Mouse (Mus musculus) CH12.LX (cell line): ENCODE data around the gene Rtel1. TPM values are rescaled to one million over a fixed set of nuclear protein-coding genes. Genes with fewer than 3 reads are reported as not detected.
"Not testable (repeated sequence)": the region's sequence is repeated elsewhere in the genome, so short reads cannot be mapped to it uniquely, and the experiment has no call there.

Experiments
- DNase-seq: peaks from one replicate; pipeline ENCODE4 v3.0.0-alpha.2; 2013; ENCODE audit errors: extremely low read depth
- H3K27ac ChIP-seq: 2 replicates; pipeline ENCODE4 v1.5.1; 2012; ENCODE audit warnings: low read depth, mild to moderate bottlenecking, control low read depth, moderate library complexity; ENCODE audit not compliant: insufficient read depth
- H3K27me3 ChIP-seq: replicated peaks from 2 replicates; pipeline ENCODE3; 2012; ENCODE audit warnings: inconsistent platforms
- H3K36me3 ChIP-seq, 2 experiments: replicated peaks in 1 of 2; 2 replicates each; pipeline versions ENCODE3 to v1.6.1; 2012; ENCODE audit warnings: inconsistent platforms in 1 of 2, low read length in 1 of 2, mild to moderate bottlenecking in 1 of 2, mixed read lengths in 1 of 2, moderate library complexity in 1 of 2; ENCODE audit not compliant: control insufficient read depth in 1 of 2, insufficient read depth in 1 of 2
- H3K4me1 ChIP-seq, 2 experiments: 2 replicates each; pipeline ENCODE4 v1.6.1; 2012; ENCODE audit warnings: inconsistent platforms in 1 of 2, moderate library complexity in 1 of 2; ENCODE audit not compliant: insufficient read depth in 2 of 2, control insufficient read depth in 1 of 2
- H3K4me2 ChIP-seq: 2 replicates; pipeline ENCODE4 v1.6.1; 2012; ENCODE audit warnings: low read depth, mild to moderate bottlenecking, control low read depth; ENCODE audit not compliant: poor library complexity, insufficient read depth, severe bottlenecking
- H3K4me3 ChIP-seq, 3 experiments: fragments of 150-350 bp in 1 of 3; sonication (generic) in 1 of 3; replicated peaks in 1 of 3; 2 replicates each; pipeline versions ENCODE3 to v1.5.1; 2011 to 2012; ENCODE audit warnings: low read depth in 2 of 3, low read length in 2 of 3, mild to moderate bottlenecking in 2 of 3, moderate library complexity in 2 of 3, control low read depth in 1 of 3, improper control_type of control experiment in 1 of 3, inconsistent platforms in 1 of 3, mixed read lengths in 1 of 3; ENCODE audit not compliant: poor library complexity in 1 of 3
- H3K79me2 ChIP-seq: replicated peaks from 2 replicates; pipeline ENCODE4 v1.6.1; 2012; ENCODE audit warnings: mild to moderate bottlenecking, moderate library complexity; ENCODE audit not compliant: control insufficient read depth, poor library complexity, insufficient read depth, severe bottlenecking; ENCODE audit errors: extremely low read depth
- H3K9ac ChIP-seq: 2 replicates; pipeline ENCODE4 v1.6.1; 2012; ENCODE audit warnings: low read depth, mild to moderate bottlenecking, control low read depth, moderate library complexity; ENCODE audit not compliant: insufficient read depth
- H3K9me3 ChIP-seq: replicated peaks from 2 replicates; pipeline ENCODE3; 2012; ENCODE audit warnings: low read length, inconsistent platforms, mixed read lengths
- BHLHE40 ChIP-seq: IDR thresholded peaks from 2 replicates; pipeline ENCODE4 v1.6.1; 2011; ENCODE audit warnings: mild to moderate bottlenecking, low read depth, low read length, improper control_type of control experiment
- CHD2 ChIP-seq: IDR thresholded peaks from 2 replicates; pipeline ENCODE4 v1.6.1; 2011; ENCODE audit warnings: low read length, improper control_type of control experiment
- ELF1 ChIP-seq: IDR thresholded peaks from 2 replicates; pipeline ENCODE4 v1.6.1; 2014; ENCODE audit warnings: low read depth, mild to moderate bottlenecking, inconsistent platforms, low read length, improper control_type of control experiment
- EP300 ChIP-seq: IDR thresholded peaks from 2 replicates; pipeline ENCODE4 v1.6.1; 2011; ENCODE audit warnings: low read length, improper control_type of control experiment
- HCFC1 ChIP-seq: IDR thresholded peaks from 2 replicates; pipeline ENCODE4 v1.6.1; 2012; ENCODE audit warnings: low read depth, mild to moderate bottlenecking, inconsistent platforms, low read length, improper control_type of control experiment
- IRF4 ChIP-seq: IDR thresholded peaks from 2 replicates; pipeline ENCODE4 v1.6.1; 2014; ENCODE audit warnings: low read depth, mild to moderate bottlenecking, inconsistent platforms, low read length, improper control_type of control experiment
- KAT2A ChIP-seq: IDR thresholded peaks from 2 replicates; pipeline ENCODE4 v1.6.1; 2012; ENCODE audit warnings: low read length, improper control_type of control experiment, inconsistent platforms; ENCODE audit not compliant: insufficient replicate concordance
- MAFK ChIP-seq: IDR thresholded peaks from 2 replicates; pipeline ENCODE4 v1.6.1; 2011; ENCODE audit warnings: low read length, improper control_type of control experiment; ENCODE audit not compliant: insufficient replicate concordance
- MAX ChIP-seq: IDR thresholded peaks from 2 replicates; pipeline ENCODE4 v1.6.1; 2011; ENCODE audit warnings: low read length, improper control_type of control experiment
- MEF2A ChIP-seq: IDR thresholded peaks from 2 replicates; pipeline ENCODE4 v1.6.1; 2014; ENCODE audit warnings: low read depth, mild to moderate bottlenecking, inconsistent platforms, low read length, improper control_type of control experiment, borderline replicate concordance
- MXI1 ChIP-seq: IDR thresholded peaks from 2 replicates; pipeline ENCODE4 v1.6.1; 2011; ENCODE audit warnings: mild to moderate bottlenecking, low read depth, low read length, improper control_type of control experiment
- MYC ChIP-seq: IDR thresholded peaks from 2 replicates; pipeline ENCODE4 v1.6.1; 2011; ENCODE audit warnings: low read depth, mild to moderate bottlenecking, improper control_type of control experiment, low read length
- NELFE ChIP-seq: IDR thresholded peaks from 2 replicates; pipeline ENCODE4 v1.6.1; 2011; ENCODE audit warnings: low read depth, low read length, improper control_type of control experiment
- NRF1 ChIP-seq: IDR thresholded peaks from 2 replicates; pipeline ENCODE4 v1.6.1; 2014; ENCODE audit warnings: low read depth, mild to moderate bottlenecking, inconsistent platforms, low read length, improper control_type of control experiment, moderate library complexity
- PAX5 ChIP-seq: IDR thresholded peaks from 2 replicates; pipeline ENCODE4 v1.6.1; 2012; ENCODE audit warnings: low read length, inconsistent platforms, mixed read lengths
- POLR2A ChIP-seq: IDR thresholded peaks from 2 replicates; pipeline ENCODE4 v1.6.1; 2011; ENCODE audit warnings: low read depth, mild to moderate bottlenecking, improper control_type of control experiment, low read length
- RCOR1 ChIP-seq: conservative IDR thresholded peaks from 2 replicates; pipeline ENCODE4 v1.6.1; 2012; ENCODE audit warnings: low read depth, mild to moderate bottlenecking, inconsistent platforms, low read length, improper control_type of control experiment
- SIN3A ChIP-seq: IDR thresholded peaks from 2 replicates; pipeline ENCODE4 v1.6.1; 2012; ENCODE audit warnings: low read length, improper control_type of control experiment, inconsistent platforms
- TBP ChIP-seq: conservative IDR thresholded peaks from 2 replicates; pipeline ENCODE4 v1.6.1; 2011; ENCODE audit warnings: low read depth, low read length, improper control_type of control experiment
- TCF12 ChIP-seq: IDR thresholded peaks from 2 replicates; pipeline ENCODE4 v1.6.1; 2014; ENCODE audit warnings: low read depth, mild to moderate bottlenecking, inconsistent platforms, low read length, improper control_type of control experiment
- UBTF ChIP-seq: IDR thresholded peaks from 2 replicates; pipeline ENCODE4 v1.6.1; 2012; ENCODE audit warnings: low read depth, mild to moderate bottlenecking, inconsistent platforms, low read length, improper control_type of control experiment, moderate library complexity
- ZMIZ1 ChIP-seq: IDR thresholded peaks from 2 replicates; pipeline ENCODE4 v1.6.1; 2012; ENCODE audit warnings: low read depth, mild to moderate bottlenecking, inconsistent platforms, low read length, improper control_type of control experiment
- ZNF384 ChIP-seq: IDR thresholded peaks from 2 replicates; pipeline ENCODE4 v1.6.1; 2012; ENCODE audit warnings: low read depth, low read length, improper control_type of control experiment, inconsistent platforms
- dilution Hi-C: fragments of 300-500 bp; cut with MboI; formaldehyde crosslinking; loops from 2 replicates; pipeline ENCODE4 v1.14.3; 2020; ENCODE audit warnings: low sequenced_read_pairs; ENCODE audit not compliant: extremely low pct_unique_long_range_greater_than_20kb, extremely low pct_ligation_motif_present
- in situ Hi-C: fragments of 300-500 bp; cut with MboI; formaldehyde crosslinking; loops from 3 replicates; pipeline ENCODE4 v1.14.3; 2019; ENCODE audit warnings: low sequenced_read_pairs, low pct_ligation_motif_present, low pct_unique_long_range_greater_than_20kb, mixed read lengths
- polyA plus RNA-seq: library from polyadenylated mRNA; unstranded; fragments of >175 nt; gene quantifications from 2 replicates; pipeline ENCODE4 v1.2.1, GENCODE M21; 2012; ENCODE audit warnings: low read depth; ENCODE audit not compliant: insufficient read length
- total RNA-seq, 2 experiments: library from RNA; depleted of rRNA; stranded (reverse); fragments of 300-350 nt in 1 of 2; fragments of >200 nt in 1 of 2; gene quantifications; 2 replicates each; pipeline ENCODE4 v1.2.3; 2012 to 2014

Rtel1 gene
- total and polyA plus RNA-seq, 3 experiments = 65.4 to 89.2 (median 67.6) TPM

DNA sequence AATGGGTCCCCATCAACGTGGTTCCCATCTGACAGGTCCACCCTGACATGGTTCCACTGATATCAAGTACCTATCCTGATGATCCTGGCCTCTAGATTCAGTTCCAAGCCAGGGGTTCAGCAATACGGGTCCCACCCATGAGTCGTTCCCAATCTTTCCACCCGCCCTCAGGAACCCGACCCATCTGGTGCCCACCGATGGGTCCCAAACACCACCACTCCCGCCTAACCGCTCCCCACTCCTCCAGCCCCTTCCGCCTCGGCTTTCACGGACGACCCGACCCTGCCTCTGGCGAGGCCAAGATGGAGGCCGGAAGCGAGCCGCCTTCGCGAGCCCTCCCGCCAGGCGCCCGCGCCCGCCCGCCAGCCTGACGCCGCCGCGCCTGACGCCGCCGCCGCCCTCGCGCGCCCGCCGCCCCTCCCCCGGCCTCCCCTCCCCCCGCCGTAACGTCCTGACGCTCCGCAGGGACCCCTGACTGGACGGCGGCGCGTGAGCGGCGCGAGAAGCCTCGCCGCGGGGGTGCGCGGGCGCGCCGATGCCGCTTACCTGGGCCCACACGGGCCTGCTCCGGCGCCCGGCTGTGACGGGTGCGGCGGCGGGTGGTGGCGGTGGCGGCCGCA lies 32.1 kb upstream of the Rtel1 start (continued):
- no peak for TF ChIP-seq RCOR1
- TF ChIP-seq KAT2A = 0 out of 2 replicates have a peak, but pooled peaks have one; percentile 46
- 0 out of 2 replicates have a peak, but pooled peaks have one; percentile 22 for TF ChIP-seq MEF2A
- no peak for TF ChIP-seq MAFK
- peak; percentile 52 for TF ChIP-seq HCFC1
- no peak for TF ChIP-seq ZNF384
- TF ChIP-seq ZMIZ1 = peak; percentile 76
- peak; percentile 71; the same call in 1 of the 2 replicates for TF ChIP-seq TCF12
- TF ChIP-seq UBTF = no peak
- TF ChIP-seq EP300 = no peak
- TF ChIP-seq MAX = peak; percentile 56; the same call in 1 of the 2 replicates
- TF ChIP-seq NELFE = peak; percentile 87
- no peak for TF ChIP-seq PAX5

GRCm38 (mm10) chr2:181287958-181288350 lies 31.6 kb upstream of the Rtel1 start, which contains the start of gene Gmeb2:
Gene Gmeb2 (minus strand): TSS chr2:181288035.
- H3K4me3 ChIP-seq = peak within 1 kb of the TSS; percentile 73 to 82 (median 81)
- peak; percentile 99 for DNase-seq

More at GRCm38 (mm10) chr2:181287958-181288350, 31.6 kb upstream of the Rtel1 start, which contains the start of gene Gmeb2:
- H3K79me2 ChIP-seq = peaks cover 38% of the 10 kb centered on the region
- peak within 1 kb of the TSS; percentile 80 for H3K4me2 ChIP-seq
- dilution Hi-C loops, H3K9me3 ChIP-seq, in situ Hi-C loops, H3K27me3 ChIP-seq: not testable (repeated sequence)
- peak within 1 kb of the TSS; percentile 59 for H3K27ac ChIP-seq
- H3K36me3 ChIP-seq = peaks cover 12 to 18% of the 10 kb centered on the region in 2 experiments
- peaks cover 13 to 40% of the 10 kb centered on the region in 2 experiments for H3K4me1 ChIP-seq
- H3K9ac ChIP-seq = peak within 1 kb of the TSS; percentile 95
- TF ChIP-seq TBP (peak; percentile 81), NELFE (peak; percentile 63), IRF4 (0 out of 2 replicates have a peak, but pooled peaks have one; percentile 21), CHD2 (peak; percentile 6; the same call in 1 of the 2 replicates), MXI1 (peak; percentile 78), TCF12 (peak; percentile 60; the same call in 1 of the 2 replicates), MEF2A (peak; percentile 41; the same call in 1 of the 2 replicates), MYC (0 out of 2 replicates have a peak, but pooled peaks have one; percentile 9), BHLHE40 (peak; percentile 51), HCFC1 (peak; percentile 53; the same call in 1 of the 2 replicates), ELF1 (peak; percentile 86), ZMIZ1 (peak; percentile 71; the same call in 1 of the 2 replicates), SIN3A (peak; percentile 31; the same call in 1 of the 2 replicates), NRF1 (peak; percentile 85), POLR2A (peak; percentile 85)
